Mouse (Mus musculus) layer of hippocampus, adult 2 months (tissue): ENCODE results near the gene Pla2g1b. TPM values are rescaled to one million over a fixed set of nuclear protein-coding genes. Genes with fewer than 3 reads are reported as not detected.
"Not testable (repeated sequence)": the region's sequence is repeated elsewhere in the genome, so short reads cannot be mapped to it uniquely, and the experiment has no call there.

Experiments
- DNase-seq, 2 experiments: peaks; one replicate each; pipeline ENCODE4 v3.0.0; 2022; ENCODE audit warnings: low spot score in 2 of 2
- H3K27ac ChIP-seq: fragments of 200-600 bp; 2 replicates; pipeline ENCODE4 v1.8.1; 2022
- H3K4me3 ChIP-seq: fragments of 200-600 bp; 2 replicates; pipeline ENCODE4 v1.8.1; 2022; ENCODE audit warnings: mild to moderate bottlenecking
- CTCF ChIP-seq: fragments of 200-600 bp; conservative IDR thresholded peaks from 2 replicates; pipeline ENCODE4 v1.8.1; 2022; ENCODE audit warnings: antibody characterized with exemption, mild to moderate bottlenecking, moderate library complexity
- total RNA-seq, 2 experiments: library from RNA; stranded (reverse); gene quantifications; 2 replicates each; pipeline ENCODE4 v1.2.3; 2021

Pla2g1b gene
- total RNA-seq, 2 experiments from 2014 or later = not detected

GRCm38 (mm10) chr5:115516908-115517307 is 50.8 kb downstream of the Pla2g1b start:
- Histone ChIP-seq H3K27ac (peak overlapping the region; percentile 70), H3K4me3 (no peak overlapping the region)
- DNase-seq = no peak
- TF ChIP-seq CTCF = no peak

GRCm38 (mm10) chr5:115517501-115517900 is 51.4 kb downstream of the Pla2g1b start:
- H3K27ac ChIP-seq = peak overlapping the region; percentile 70; the same call in 1 of the 2 replicates
- TF ChIP-seq CTCF = no peak
- H3K4me3 ChIP-seq = no peak overlapping the region
- DNase-seq = no peak

- not testable (repeated sequence) for H3K27ac ChIP-seq, H3K4me3 ChIP-seq, DNase-seq
Measured at GRCm38 (mm10) chr5:115518214-115518613, 52.2 kb downstream of the Pla2g1b start.

GRCm38 (mm10) chr5:115520325-115520869 is 54.3 kb downstream of the Pla2g1b start:
- Histone ChIP-seq H3K27ac (peak overlapping the region; percentile 64), H3K4me3 (no peak overlapping the region; the same call in 1 of the 2 replicates)
- TF ChIP-seq CTCF = no peak
- no peak for DNase-seq

- Histone ChIP-seq H3K4me3 (no peak overlapping the region), H3K27ac (0 out of 2 replicates have a peak overlapping the region, but pooled peaks have one; percentile 7)
- no peak for TF ChIP-seq CTCF
- DNase-seq = no peak
Measured at GRCm38 (mm10) chr5:115521553-115522461, 55.7 kb downstream of the Pla2g1b start.

- no peak for TF ChIP-seq CTCF
- H3K4me3 ChIP-seq = no peak overlapping the region
- no peak for DNase-seq
- H3K27ac ChIP-seq = peak overlapping the region; percentile 36; the same call in 1 of the 2 replicates
Measured at GRCm38 (mm10) chr5:115522531-115522930, 56.5 kb downstream of the Pla2g1b start.

GRCm38 (mm10) chr5:115522981-115523499 is 57.0 kb downstream of the Pla2g1b start:
- DNase-seq = no peak
- H3K27ac ChIP-seq = peak overlapping the region; percentile 36; the same call in 1 of the 2 replicates
- TF ChIP-seq CTCF = no peak

GRCm38 (mm10) chr5:115523971-115524370 is 57.9 kb downstream of the Pla2g1b start:
- DNase-seq = no peak
- no peak; the same call in 1 of the 2 replicates for TF ChIP-seq CTCF
- no peak overlapping the region for H3K4me3 ChIP-seq
- H3K27ac ChIP-seq = no peak overlapping the region

More at GRCm38 (mm10) chr5:115522981-115523499, 57.0 kb downstream of the Pla2g1b start:
- H3K4me3 ChIP-seq = no peak overlapping the region

Other genes starting within 250 kb of the Pla2g1b start
- 100 to 1,000 TPM; 103 to 104 TPM for gene Pop5, start 230.4 kb upstream of the Pla2g1b start, total RNA-seq
- 100 to 1,000 TPM; 238 to 248 TPM for gene Rnf10, start 193.4 kb upstream of the Pla2g1b start, total RNA-seq
- 10 to 100 TPM; 40.9 to 42.6 TPM for gene Coq5, start 186.6 kb upstream of the Pla2g1b start, total RNA-seq
- 100 to 1,000 TPM; 727 to 730 TPM for gene Dynll1, start 165.3 kb upstream of the Pla2g1b start, total RNA-seq
- 100 to 1,000 TPM in 1 of 2 experiments, 10 to 100 TPM in 1; 91.4 to 102 TPM for gene Srsf9, start 139.1 kb upstream of the Pla2g1b start, total RNA-seq
- gene Gatc, start 125.1 kb upstream of the Pla2g1b start, total RNA-seq = 10 to 100 TPM; 19.5 to 20.8 TPM
- 10 to 100 TPM; 22.3 to 25.4 TPM for gene Triap1, start 125.0 kb upstream of the Pla2g1b start, total RNA-seq
- 100 to 1,000 TPM; 685 to 700 TPM for gene Cox6a1, start 117.3 kb upstream of the Pla2g1b start, total RNA-seq
- 10 to 100 TPM; 48.6 to 52.4 TPM for gene Msi1, start 36.7 kb upstream of the Pla2g1b start, total RNA-seq
- gene Sirt4, start 18.5 kb downstream of the Pla2g1b start, total RNA-seq = 10 to 100 TPM; 37.8 to 56.5 TPM
- 10 to 100 TPM; 40.8 to 47.3 TPM for gene Pxn, start 40.4 kb downstream of the Pla2g1b start, total RNA-seq
- 100 to 1,000 TPM; 225 to 234 TPM for gene Rplp0, start 93.2 kb downstream of the Pla2g1b start, total RNA-seq
- gene Gcn1l1, start 99.0 kb downstream of the Pla2g1b start, total RNA-seq = 10 to 100 TPM; 74.5 to 76.7 TPM
- 10 to 100 TPM; 85.6 to 98.6 TPM for gene Rab35, start 165.6 kb downstream of the Pla2g1b start, total RNA-seq